Mouse (Mus musculus) stomach, postnatal 0 days (tissue): ENCODE measurements at regions not wholly inside any gene's neighbourhood (a gene's known extent, or its start where the extent isn't known, plus 50 kb on each side); places are given as distances from the start of the nearest gene placed in this dataset.

Experiments used
- ATAC-seq: fragments of 200-750 bp; cut with Nextera tagmentation; 2 replicates; pipeline ENCODE4 v1.8.0; 2017; ENCODE audit not compliant: low FRiP score, low TSS enrichment
- DNase-seq: peaks from one replicate; pipeline ENCODE4 v3.0.0-alpha.2; 2016; ENCODE audit warnings: low spot score
- H3K27ac ChIP-seq: fragments of 300-500 bp; sonication (generic); replicated peaks from 2 replicates; pipeline ENCODE4 v1.5.1; 2014; ENCODE audit warnings: mild to moderate bottlenecking, control low read depth
- H3K27me3 ChIP-seq: fragments of 300-500 bp; sonication (generic); 2 replicates; pipeline ENCODE4 v1.6.1; 2014; ENCODE audit warnings: low read length; ENCODE audit not compliant: control insufficient read depth, insufficient read depth
- H3K36me3 ChIP-seq: fragments of 300-500 bp; sonication (generic); 2 replicates; pipeline ENCODE4 v1.6.1; 2014; ENCODE audit warnings: low read length, mixed read lengths; ENCODE audit not compliant: control insufficient read depth, insufficient read depth
- H3K4me1 ChIP-seq: fragments of 300-500 bp; sonication (generic); replicated peaks from 2 replicates; pipeline ENCODE4 v1.6.1; 2014; ENCODE audit warnings: antibody characterized with exemption; ENCODE audit not compliant: control insufficient read depth, insufficient read depth
- H3K4me2 ChIP-seq: fragments of 300-500 bp; sonication (generic); replicated peaks from 2 replicates; pipeline ENCODE4 v1.6.1; 2014; ENCODE audit warnings: low read depth, mild to moderate bottlenecking, control low read depth, moderate library complexity
- H3K4me3 ChIP-seq: fragments of 300-500 bp; sonication (generic); 2 replicates; pipeline ENCODE4 v1.5.1; 2014; ENCODE audit warnings: low read depth, low read length, control low read depth
- H3K9ac ChIP-seq: fragments of 300-500 bp; sonication (generic); 2 replicates; pipeline ENCODE4 v1.6.1; 2014; ENCODE audit warnings: mild to moderate bottlenecking, low read length, control low read depth, mixed read lengths
- H3K9me3 ChIP-seq: fragments of 300-500 bp; sonication (generic); 2 replicates; pipeline ENCODE4 v1.6.1; 2016; ENCODE audit warnings: low read length; ENCODE audit not compliant: control insufficient read depth
- CTCF ChIP-seq: IDR thresholded peaks from 2 replicates; pipeline ENCODE4 v1.5.1; 2016; ENCODE audit warnings: antibody characterized with exemption, low read depth, mild to moderate bottlenecking, moderate library complexity
- EP300 ChIP-seq: optimal IDR thresholded peaks from 2 replicates; pipeline ENCODE3; 2016; ENCODE audit warnings: antibody characterized with exemption
- WGBS: fragments of 180-500 bp; shearing (Covaris S2); extraction: QIAGEN DNeasy Blood & Tissue Kit; methylation state at CpG from one replicate; pipeline ENCODE4 v1.1.7; 2014; 5-methylcytosine and 5-hydroxymethylcytosine counted together

DNA sequence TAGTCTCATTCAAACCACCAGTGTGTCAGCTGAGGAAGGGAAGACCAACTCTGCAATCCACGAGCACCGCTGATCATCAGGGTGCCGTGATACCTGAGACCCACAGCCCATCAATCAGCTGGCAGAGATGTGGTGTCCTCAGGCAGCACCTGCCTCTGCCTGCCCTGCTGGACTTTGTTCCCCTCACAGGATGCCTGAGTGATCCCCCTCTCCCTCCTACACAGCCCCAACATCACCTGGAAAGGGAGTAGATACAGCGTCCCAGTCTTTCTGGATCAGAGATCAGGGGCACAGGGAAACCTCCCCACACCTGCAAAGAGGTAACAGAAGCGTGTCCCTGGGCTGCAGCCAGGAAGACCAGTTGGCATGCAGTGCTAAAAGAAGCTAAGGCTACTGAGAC, 198.4 kb downstream of the Ajap1 start:
- Histone ChIP-seq H3K27me3 (no peaks in the 10 kb centered on the region), H3K4me1 (no peaks in the 10 kb centered on the region), H3K27ac (no peak overlapping the region), H3K4me2 (no peak overlapping the region), H3K4me3 (no peak overlapping the region), H3K9me3 (no peaks in the 10 kb centered on the region), H3K9ac (no peak overlapping the region), H3K36me3 (no peaks in the 10 kb centered on the region)
- no peak for ATAC-seq
- WGBS = 76% methylated on average over 5 of the region's 5 CpGs
- DNase-seq = no peak
- TF ChIP-seq EP300 = no peak
- TF ChIP-seq CTCF = no peak

DNA sequence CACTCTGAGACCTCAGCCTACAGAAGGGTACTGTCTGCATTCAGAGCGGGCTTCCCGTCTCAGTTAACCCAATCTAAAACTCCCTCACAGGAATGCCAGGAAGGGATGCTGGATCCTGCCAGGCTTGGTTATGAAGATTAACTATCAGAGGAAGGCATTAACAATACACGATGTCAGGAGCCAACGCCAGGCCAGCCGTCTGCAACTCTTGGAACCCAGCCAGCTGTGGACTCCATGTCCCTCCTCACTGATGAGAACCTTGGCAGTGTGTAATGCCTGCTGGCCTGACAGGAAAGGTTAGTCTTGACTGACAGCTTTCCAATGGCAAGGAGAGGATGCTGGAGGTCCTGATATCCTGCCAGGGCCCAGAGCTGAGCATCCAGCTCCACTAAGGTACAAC, 206.0 kb downstream of the Ajap1 start:
- 51% methylated on average over 5 of the region's 5 CpGs for WGBS
- no peak overlapping the region for H3K4me2 ChIP-seq
- no peaks in the 10 kb centered on the region for H3K36me3 ChIP-seq
- no peak overlapping the region for H3K4me3 ChIP-seq
- H3K27ac ChIP-seq = no peak overlapping the region
- ATAC-seq (no peak), DNase-seq (no peak)
- H3K27me3 ChIP-seq = no peaks in the 10 kb centered on the region
- H3K4me1 ChIP-seq = no peaks in the 10 kb centered on the region
- H3K9ac ChIP-seq = no peak overlapping the region
- TF ChIP-seq EP300 = no peak
- TF ChIP-seq CTCF = no peak
- H3K9me3 ChIP-seq = no peaks in the 10 kb centered on the region

DNA sequence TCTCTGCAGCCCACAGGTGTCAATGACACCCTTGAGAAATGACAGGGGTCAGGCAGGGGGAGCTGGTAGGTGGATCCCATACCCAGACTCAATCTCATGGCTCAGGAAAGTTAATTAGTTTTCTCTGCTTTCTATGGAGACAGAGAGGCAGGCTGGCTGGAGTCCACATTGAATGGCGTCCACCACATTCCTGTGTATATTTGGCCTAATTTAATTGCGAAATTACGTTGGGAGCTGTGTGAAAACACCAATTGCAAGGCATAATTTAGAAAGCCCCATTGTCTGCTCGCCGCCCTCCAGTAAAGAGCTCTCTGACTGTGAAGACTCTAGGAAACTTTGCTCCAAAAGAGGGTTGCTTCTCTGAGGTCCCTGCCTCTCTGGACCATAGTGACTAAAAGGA, 211.2 kb downstream of the Ajap1 start:
- Histone ChIP-seq H3K4me3 (no peak overlapping the region), H3K27ac (no peak overlapping the region), H3K9me3 (no peaks in the 10 kb centered on the region), H3K9ac (no peak overlapping the region), H3K4me2 (no peak overlapping the region), H3K27me3 (no peaks in the 10 kb centered on the region), H3K4me1 (no peaks in the 10 kb centered on the region), H3K36me3 (no peaks in the 10 kb centered on the region)
- no peak for ATAC-seq
- 56% methylated on average over 5 of the region's 5 CpGs for WGBS
- no peak for DNase-seq
- no peak for TF ChIP-seq CTCF
- no peak for TF ChIP-seq EP300

DNA sequence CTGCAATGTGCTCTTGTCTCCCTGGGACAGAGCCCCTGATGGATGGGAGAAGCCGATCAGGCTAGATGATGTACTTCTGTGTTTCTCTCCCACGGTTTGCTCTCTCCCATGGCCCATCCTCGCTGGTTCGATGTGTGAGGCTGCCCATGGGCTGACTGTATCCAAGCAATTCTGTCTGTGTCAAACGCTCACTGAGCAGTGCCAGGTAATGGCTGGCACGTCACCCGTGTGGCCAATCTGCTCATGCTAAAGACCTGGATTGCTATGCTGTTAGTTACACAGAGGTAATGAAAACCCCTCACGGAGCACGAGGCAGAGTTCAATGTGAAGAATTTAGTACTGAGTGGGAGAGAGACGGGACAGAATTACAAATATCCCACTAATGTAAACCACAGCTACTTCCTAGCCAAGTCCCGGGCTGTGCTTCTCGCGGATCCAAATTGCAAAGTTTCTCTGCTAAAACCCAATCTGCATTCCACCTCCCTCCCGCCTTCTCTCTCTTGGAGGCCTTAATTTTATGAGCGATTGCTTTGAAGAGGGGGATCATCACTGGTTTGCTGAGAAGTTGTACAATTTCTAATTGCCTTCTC, 219.3 kb downstream of the Ajap1 start:
- Histone ChIP-seq H3K36me3 (no peaks in the 10 kb centered on the region), H3K4me3 (no peak overlapping the region), H3K4me1 (no peaks in the 10 kb centered on the region), H3K4me2 (no peak overlapping the region), H3K27ac (no peak overlapping the region), H3K9me3 (no peaks in the 10 kb centered on the region), H3K9ac (no peak overlapping the region), H3K27me3 (no peaks in the 10 kb centered on the region)
- TF ChIP-seq CTCF (no peak), EP300 (no peak)
- WGBS = 47% methylated on average over 15 of the region's 15 CpGs
- no peak for DNase-seq
- no peak for ATAC-seq

DNA sequence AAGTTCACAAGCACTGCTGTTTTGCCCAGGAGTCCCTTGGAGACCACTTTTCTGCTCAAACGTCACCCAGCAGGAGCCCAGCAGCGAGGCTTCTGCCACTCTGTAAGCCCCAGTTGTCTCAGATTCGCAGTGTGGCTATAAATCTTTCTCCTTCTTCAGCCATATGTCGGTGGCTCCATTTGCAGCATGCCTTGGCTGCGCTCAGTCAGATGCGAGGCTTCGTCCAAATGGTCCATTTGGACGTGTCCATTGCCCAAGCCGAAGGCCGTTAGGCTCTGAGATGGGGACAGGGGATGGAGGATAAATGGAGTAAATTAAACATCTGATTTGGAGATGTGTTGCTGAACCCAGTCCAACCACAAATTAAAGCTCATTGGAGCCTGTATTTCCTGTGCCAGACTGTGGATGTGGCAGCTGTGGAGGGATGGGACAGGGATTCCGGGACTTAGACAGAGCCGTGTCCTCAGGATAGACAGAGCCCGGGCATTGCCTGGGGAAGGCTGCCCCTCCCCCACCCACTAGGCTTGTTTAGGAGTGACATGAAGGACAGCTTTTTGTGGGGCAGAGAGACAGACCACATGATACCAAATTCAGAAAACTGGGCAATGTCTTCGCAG, 221.6 kb downstream of the Ajap1 start:
- Histone ChIP-seq H3K9ac (no peak overlapping the region), H3K27ac (no peak overlapping the region), H3K4me3 (no peak overlapping the region), H3K36me3 (no peaks in the 10 kb centered on the region), H3K27me3 (no peaks in the 10 kb centered on the region), H3K4me2 (no peak overlapping the region), H3K9me3 (no peaks in the 10 kb centered on the region), H3K4me1 (no peaks in the 10 kb centered on the region)
- no peak for TF ChIP-seq CTCF
- no peak for TF ChIP-seq EP300
- ATAC-seq = no peak
- DNase-seq = no peak
- WGBS = 66% methylated on average over 14 of the region's 14 CpGs

GRCm38 (mm10) chr4:153251943-153252342, 230.7 kb downstream of the Ajap1 start:
- ATAC-seq = no peak
- no peak overlapping the region for H3K27ac ChIP-seq
- TF ChIP-seq EP300 (no peak), CTCF (no peak)
- no peak overlapping the region for H3K4me2 ChIP-seq
- no peaks in the 10 kb centered on the region for H3K36me3 ChIP-seq
- DNase-seq = no peak
- H3K4me1 ChIP-seq = no peaks in the 10 kb centered on the region
- no peaks in the 10 kb centered on the region for H3K9me3 ChIP-seq
- H3K4me3 ChIP-seq = no peak overlapping the region
- H3K9ac ChIP-seq = no peak overlapping the region
- H3K27me3 ChIP-seq = no peaks in the 10 kb centered on the region
- WGBS = 56% methylated on average over 3 of the region's 3 CpGs
